Mouse (Mus musculus) forebrain, embryonic 10.5 days (tissue): ENCODE results near the gene Ypel5. TPM values are rescaled to one million over a fixed set of nuclear protein-coding genes. Genes with fewer than 3 reads are reported as not detected.
A peak's percentile ranks its signal among the peaks of the same experiment; 100 is the strongest.

Experiments
- DNase-seq: peaks from one replicate; pipeline ENCODE4 v3.0.0-alpha.2; 2017; ENCODE audit warnings: low spot score; ENCODE audit errors: extremely low spot score
- H3K27ac ChIP-seq: fragments of 300-500 bp; sonication (generic); 2 replicates; pipeline ENCODE4 v1.5.1; 2016; ENCODE audit warnings: mild to moderate bottlenecking
- H3K27me3 ChIP-seq: fragments of 300-500 bp; sonication (generic); 2 replicates; pipeline ENCODE4 v1.6.1; 2016; ENCODE audit warnings: mild to moderate bottlenecking; ENCODE audit not compliant: poor library complexity, severe bottlenecking
- H3K36me3 ChIP-seq: fragments of 300-500 bp; sonication (generic); replicated peaks from 2 replicates; pipeline ENCODE4 v1.6.1; 2016; ENCODE audit warnings: mild to moderate bottlenecking, moderate library complexity
- H3K4me1 ChIP-seq: fragments of 300-500 bp; sonication (generic); 2 replicates; pipeline ENCODE4 v1.6.1; 2016
- H3K4me3 ChIP-seq: fragments of 300-500 bp; sonication (generic); 2 replicates; pipeline ENCODE4 v1.5.1; 2016; ENCODE audit warnings: mild to moderate bottlenecking, moderate library complexity
- H3K9me3 ChIP-seq: fragments of 300-500 bp; sonication (generic); 2 replicates; pipeline ENCODE4 v1.6.1; 2016; ENCODE audit warnings: mild to moderate bottlenecking, moderate library complexity
- WGBS: fragments of 180-500 bp; shearing (Covaris S2); methylation state at CpG from one replicate; pipeline ENCODE4 v1.1.7; 2016; 5-methylcytosine and 5-hydroxymethylcytosine counted together
- polyA plus RNA-seq: library from polyadenylated mRNA; unstranded; fragments of >200 nt; fragmentation: Nextera tagmentation; extraction: Ambion mirVana; gene quantifications from 2 replicates; pipeline ENCODE4 v1.2.1, GENCODE M21; 2016

Ypel5 gene
- polyA plus RNA-seq, 1 experiment from 2014 or later: 23.2 TPM

DNA sequence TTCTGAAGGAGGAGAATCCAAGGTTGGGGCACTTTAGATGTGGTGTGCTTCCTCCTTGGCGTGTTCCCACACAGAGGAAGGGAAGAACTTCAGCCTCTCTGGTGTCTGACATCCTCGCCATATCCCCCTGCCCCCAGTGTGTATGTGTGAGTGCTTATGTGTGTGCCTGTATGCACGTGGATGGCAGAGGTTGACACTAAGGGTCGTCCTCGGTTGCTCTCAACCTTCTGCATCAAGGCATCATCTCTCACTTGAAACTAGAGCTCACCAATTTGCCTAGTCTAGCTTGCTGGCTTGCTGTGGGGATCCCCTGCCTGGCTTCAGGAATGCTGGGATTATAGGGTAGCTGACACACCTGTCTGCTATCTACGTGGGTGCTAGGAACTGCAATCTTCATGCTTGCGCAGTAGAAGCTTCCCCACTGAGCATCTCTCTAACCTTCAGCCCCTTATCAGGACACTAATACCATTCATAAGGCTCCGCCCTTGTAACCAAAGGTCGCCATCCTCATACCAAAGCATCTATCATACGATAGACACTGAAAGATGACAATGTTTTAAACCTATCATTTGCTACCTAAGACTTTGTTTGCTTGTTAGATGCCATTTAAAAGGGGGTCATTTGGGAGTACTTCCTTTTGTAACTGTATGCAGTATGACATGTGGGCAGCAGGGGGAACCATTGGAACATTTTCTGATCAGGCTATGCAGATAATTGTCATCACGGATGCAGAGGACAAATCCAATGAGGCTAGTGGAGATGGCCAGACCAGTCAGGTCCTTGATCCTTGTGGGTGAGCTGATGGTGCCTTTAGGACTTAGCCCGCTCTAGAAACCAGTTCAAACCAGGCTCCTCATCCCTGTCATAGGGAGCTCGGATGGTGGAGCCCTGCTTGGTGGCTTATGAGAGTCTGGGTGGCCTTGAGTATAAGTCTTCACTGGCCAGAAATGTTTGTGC lies 21.7 kb downstream of the Ypel5 start:
- no peaks in the 10 kb centered on the region for H3K9me3 ChIP-seq

GRCm38 (mm10) chr17:72863226-72863625 lies 27.0 kb downstream of the Ypel5 start:
- H3K27me3 ChIP-seq: no peaks in the 10 kb centered on the region
- H3K4me1 ChIP-seq: no peaks in the 10 kb centered on the region
- no peaks in the 10 kb centered on the region for H3K36me3 ChIP-seq
- no peak for DNase-seq
- 78% methylated on average over 10 of the region's 10 CpGs for WGBS
- no peaks in the 10 kb centered on the region for H3K9me3 ChIP-seq
- H3K4me3 ChIP-seq: no peak overlapping the region
- no peak overlapping the region for H3K27ac ChIP-seq

More for the DNA sequence above, 21.7 kb downstream of the Ypel5 start:
- Histone ChIP-seq H3K4me1 (no peaks in the 10 kb centered on the region), H3K36me3 (no peaks in the 10 kb centered on the region), H3K27me3 (no peaks in the 10 kb centered on the region), H3K4me3 (no peak overlapping the region), H3K27ac (no peak overlapping the region)
- 64% methylated on average over 13 of the region's 13 CpGs for WGBS
- DNase-seq: peak; percentile 33

GRCm38 (mm10) chr17:72866624-72867245 lies 30.5 kb downstream of the Ypel5 start:
- Histone ChIP-seq H3K36me3 (no peaks in the 10 kb centered on the region), H3K9me3 (no peaks in the 10 kb centered on the region), H3K27ac (no peak overlapping the region), H3K27me3 (no peaks in the 10 kb centered on the region), H3K4me1 (no peaks in the 10 kb centered on the region), H3K4me3 (no peak overlapping the region)
- 91% methylated on average over 3 of the region's 3 CpGs for WGBS
- no peak for DNase-seq

- Histone ChIP-seq H3K9me3 (no peaks in the 10 kb centered on the region), H3K27me3 (no peaks in the 10 kb centered on the region), H3K36me3 (no peaks in the 10 kb centered on the region), H3K27ac (no peak overlapping the region), H3K4me3 (no peak overlapping the region), H3K4me1 (no peaks in the 10 kb centered on the region)
- DNase-seq: no peak
- 92% methylated on average over 2 of the region's 2 CpGs for WGBS
Measured at GRCm38 (mm10) chr17:72868181-72868580, 31.9 kb downstream of the Ypel5 start.

DNA sequence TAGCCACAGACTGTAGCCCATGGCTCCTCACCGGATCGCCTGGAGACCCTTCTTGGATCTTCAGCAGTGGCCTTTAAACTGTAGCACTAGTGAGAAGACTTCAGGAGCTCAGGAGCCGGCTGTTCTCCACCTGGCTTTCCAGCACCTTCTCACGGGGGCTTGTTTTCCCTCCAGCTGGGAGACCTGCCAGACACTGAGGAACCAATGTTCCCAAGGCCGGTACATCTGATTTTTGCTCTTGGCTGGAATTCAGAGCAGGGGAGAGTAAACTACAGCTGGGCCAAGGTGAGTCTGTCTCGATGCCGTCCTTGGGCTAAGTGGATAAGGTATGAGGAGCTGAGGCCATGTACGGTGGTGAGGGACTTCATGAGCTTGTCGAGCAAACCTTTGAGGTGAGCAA lies 42.7 kb downstream of the Ypel5 start:
- 93% methylated on average over 9 of the region's 9 CpGs for WGBS
- DNase-seq: no peak
- Histone ChIP-seq H3K27ac (no peak overlapping the region), H3K9me3 (no peaks in the 10 kb centered on the region), H3K4me1 (no peaks in the 10 kb centered on the region), H3K27me3 (no peaks in the 10 kb centered on the region), H3K4me3 (no peak overlapping the region), H3K36me3 (no peaks in the 10 kb centered on the region)

GRCm38 (mm10) chr17:72880156-72880555 lies 43.9 kb downstream of the Ypel5 start:
- Histone ChIP-seq H3K4me1 (no peaks in the 10 kb centered on the region), H3K9me3 (no peaks in the 10 kb centered on the region), H3K27ac (no peak overlapping the region), H3K36me3 (no peaks in the 10 kb centered on the region), H3K4me3 (no peak overlapping the region), H3K27me3 (no peaks in the 10 kb centered on the region)
- no peak for DNase-seq
- WGBS: 81% methylated on average over 3 of the region's 3 CpGs

DNA sequence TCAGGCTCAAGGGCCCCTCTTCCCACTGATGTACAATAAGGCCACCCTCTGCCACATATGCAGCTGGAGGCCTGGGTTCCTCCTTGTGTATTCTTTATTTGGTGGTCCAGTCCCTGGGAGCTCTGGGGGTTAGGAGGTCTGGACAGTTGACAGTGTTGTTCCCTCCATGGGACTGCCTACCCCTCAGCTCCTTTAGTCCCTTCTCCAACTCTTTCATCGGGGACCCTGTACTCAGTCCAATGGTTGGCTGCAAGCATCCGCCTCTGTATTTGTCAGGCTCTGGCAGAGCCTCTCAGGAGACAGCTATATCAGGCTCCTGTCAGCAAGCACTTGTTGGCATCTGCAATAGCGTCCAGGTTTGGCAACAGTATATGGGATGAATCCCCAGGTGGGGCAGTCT lies 44.8 kb downstream of the Ypel5 start:
- no peak overlapping the region for H3K27ac ChIP-seq
- no peaks in the 10 kb centered on the region for H3K9me3 ChIP-seq
- H3K36me3 ChIP-seq: no peaks in the 10 kb centered on the region
- 81% methylated on average over 3 of the region's 3 CpGs for WGBS
- no peaks in the 10 kb centered on the region for H3K4me1 ChIP-seq
- H3K4me3 ChIP-seq: no peak overlapping the region
- H3K27me3 ChIP-seq: no peaks in the 10 kb centered on the region
- no peak for DNase-seq

DNA sequence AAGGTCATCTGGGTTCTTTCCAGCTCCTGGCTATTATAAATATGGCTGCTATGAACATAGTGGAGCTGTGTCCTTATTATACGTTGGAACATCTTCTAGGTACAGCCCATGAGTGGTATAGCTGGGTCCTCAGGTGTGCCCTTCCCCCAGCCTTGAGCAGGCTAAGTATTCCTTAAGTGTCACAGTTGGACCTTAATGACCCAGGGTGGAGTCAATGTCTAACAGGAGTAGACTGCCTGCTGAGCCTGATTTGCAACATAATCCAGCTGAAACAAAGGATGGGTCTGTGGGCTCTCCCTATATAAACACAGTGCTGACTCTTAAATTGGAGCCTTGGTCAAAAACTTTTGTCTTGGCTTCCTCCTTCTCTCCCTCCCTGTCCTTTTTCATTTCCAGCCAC lies 45.6 kb downstream of the Ypel5 start:
- no peaks in the 10 kb centered on the region for H3K36me3 ChIP-seq
- no peak overlapping the region for H3K27ac ChIP-seq
- DNase-seq: no peak
- H3K9me3 ChIP-seq: no peaks in the 10 kb centered on the region
- no peaks in the 10 kb centered on the region for H3K27me3 ChIP-seq
- no peak overlapping the region for H3K4me3 ChIP-seq
- whole genome bisulfite sequencing: 39% methylated on average over 1 of the region's 1 CpGs
- no peaks in the 10 kb centered on the region for H3K4me1 ChIP-seq

GRCm38 (mm10) chr17:72889556-72890397 lies 53.5 kb downstream of the Ypel5 start:
- H3K27ac ChIP-seq: peak overlapping the region; percentile 68
- WGBS: 8% methylated on average over 20 of the region's 20 CpGs
- H3K9me3 ChIP-seq: no peaks in the 10 kb centered on the region
- peak; percentile 66 for DNase-seq
- H3K36me3 ChIP-seq: no peaks in the 10 kb centered on the region
- peak overlapping the region; percentile 18 for H3K4me3 ChIP-seq
- peaks cover 21% of the 10 kb centered on the region for H3K4me1 ChIP-seq
- peaks cover 29% of the 10 kb centered on the region for H3K27me3 ChIP-seq

- no peaks in the 10 kb centered on the region for H3K9me3 ChIP-seq
- H3K4me1 ChIP-seq: peaks cover 21% of the 10 kb centered on the region
- H3K27me3 ChIP-seq: peaks cover 29% of the 10 kb centered on the region
- H3K36me3 ChIP-seq: no peaks in the 10 kb centered on the region
- 61% methylated on average over 8 of the region's 8 CpGs for WGBS
- DNase-seq: no peak
- peak overlapping the region; percentile 68 for H3K27ac ChIP-seq
- H3K4me3 ChIP-seq: 0 out of 2 replicates have a peak overlapping the region, but pooled peaks have one; percentile 18
Measured at GRCm38 (mm10) chr17:72890398-72890898, 54.2 kb downstream of the Ypel5 start.

GRCm38 (mm10) chr17:72891556-72891955 lies 55.3 kb downstream of the Ypel5 start:
- no peak overlapping the region for H3K27ac ChIP-seq
- no peak overlapping the region for H3K4me3 ChIP-seq
- H3K9me3 ChIP-seq: no peaks in the 10 kb centered on the region
- H3K27me3 ChIP-seq: peaks cover 29% of the 10 kb centered on the region
- peaks cover 21% of the 10 kb centered on the region for H3K4me1 ChIP-seq
- WGBS: 92% methylated on average over 6 of the region's 6 CpGs
- H3K36me3 ChIP-seq: no peaks in the 10 kb centered on the region
- DNase-seq: no peak

DNA sequence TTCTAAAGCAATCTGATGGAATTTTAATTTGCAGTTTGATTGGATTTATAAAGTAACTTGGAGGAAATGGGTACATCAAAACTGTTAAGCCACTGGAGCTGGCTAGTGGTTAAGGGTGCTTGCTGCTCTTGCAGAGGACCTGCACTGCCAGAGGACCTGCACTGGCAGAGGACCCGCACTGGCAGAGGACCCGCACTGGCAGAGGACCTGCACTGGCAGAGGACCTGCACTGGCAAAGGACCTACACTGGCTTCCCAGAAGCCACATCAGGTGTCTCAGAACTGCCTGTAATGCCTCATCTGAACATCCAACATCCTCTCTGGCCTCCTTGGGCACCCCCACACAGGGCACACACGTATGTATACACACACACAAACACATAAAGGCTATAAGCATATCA lies 59.3 kb downstream of the Ypel5 start:
- DNase-seq: no peak
- no peak overlapping the region for H3K27ac ChIP-seq
- H3K9me3 ChIP-seq: no peaks in the 10 kb centered on the region
- H3K27me3 ChIP-seq: peaks cover 16% of the 10 kb centered on the region; the same call in 1 of the 2 replicates
- peaks cover 9% of the 10 kb centered on the region for H3K4me1 ChIP-seq
- H3K36me3 ChIP-seq: no peaks in the 10 kb centered on the region
- WGBS: 92% methylated on average over 3 of the region's 3 CpGs
- H3K4me3 ChIP-seq: no peak overlapping the region
